Mouse (Mus musculus) liver, adult 2 months (tissue): ENCODE data around the gene Dao.

Experiments
- CTCF ChIP-seq: fragments of 200-500 bp; IDR thresholded peaks from 2 replicates; pipeline ENCODE4 v1.5.1; 2011; ENCODE audit warnings: low read depth, low read length, control low read depth
- POLR2A ChIP-seq: fragments of 200-500 bp; IDR thresholded peaks from 2 replicates; pipeline ENCODE4 v1.6.1; 2011; ENCODE audit warnings: low read length, control low read depth; ENCODE audit not compliant: insufficient read depth; ENCODE audit errors: extremely low read depth

DNA sequence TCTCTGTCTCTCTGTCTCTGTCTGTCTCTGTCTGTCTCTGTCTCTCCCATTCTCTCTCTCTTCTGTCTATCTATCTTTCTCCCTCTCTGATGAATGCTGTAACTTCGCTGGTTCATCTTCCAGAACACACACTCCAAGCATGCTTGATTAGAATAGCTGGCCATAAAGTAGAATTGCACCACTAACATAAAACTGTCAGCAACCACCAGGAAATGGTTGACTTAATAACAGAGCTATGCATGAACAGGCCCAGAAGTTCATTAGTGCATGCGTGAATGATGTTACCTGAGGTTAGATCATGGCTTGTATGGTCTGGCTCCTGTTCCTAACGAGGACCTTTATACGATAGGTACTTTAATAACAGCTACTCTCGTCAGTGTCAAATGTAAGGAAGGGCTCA is 1.6 kb downstream of the Dao start:
- TF ChIP-seq POLR2A = no peak
- TF ChIP-seq CTCF = no peak
